Mouse (Mus musculus) intestine, embryonic 16.5 days (tissue): Measurements from ENCODE around the gene Tmed6. TPM values are rescaled to one million over a fixed set of nuclear protein-coding genes. Genes with fewer than 3 reads are reported as not detected.

Source experiments
- ATAC-seq: fragments of 200-750 bp; cut with Nextera tagmentation; 2 replicates; pipeline ENCODE4 v1.8.0; 2017; ENCODE audit warnings: moderate TSS enrichment, moderate library complexity
- H3K27ac ChIP-seq: fragments of 300-500 bp; sonication (generic); 2 replicates; pipeline ENCODE4 v1.5.1; 2014; ENCODE audit warnings: mild to moderate bottlenecking, low read length
- H3K27me3 ChIP-seq: fragments of 300-500 bp; sonication (generic); replicated peaks from 2 replicates; pipeline ENCODE4 v1.6.1; 2014; ENCODE audit warnings: low read length, control low read depth, mixed read lengths; ENCODE audit not compliant: control insufficient read depth, insufficient read depth
- H3K36me3 ChIP-seq: fragments of 300-500 bp; sonication (generic); 2 replicates; pipeline ENCODE4 v1.6.1; 2014; ENCODE audit warnings: low read length, control low read depth; ENCODE audit not compliant: control insufficient read depth, insufficient read depth
- H3K4me1 ChIP-seq: fragments of 300-500 bp; sonication (generic); 2 replicates; pipeline ENCODE4 v1.6.1; 2014; ENCODE audit warnings: low read length, control low read depth, mixed read lengths; ENCODE audit not compliant: control insufficient read depth, insufficient read depth
- H3K4me2 ChIP-seq: fragments of 300-500 bp; sonication (generic); 2 replicates; pipeline ENCODE4 v1.6.1; 2014; ENCODE audit warnings: low read depth, low read length, control low read depth
- H3K4me3 ChIP-seq: fragments of 300-500 bp; sonication (generic); 2 replicates; pipeline ENCODE4 v1.5.1; 2014; ENCODE audit warnings: mild to moderate bottlenecking, low read length
- H3K9ac ChIP-seq: fragments of 300-500 bp; sonication (generic); 2 replicates; pipeline ENCODE4 v1.6.1; 2014; ENCODE audit warnings: low read depth, low read length
- H3K9me3 ChIP-seq: fragments of 300-500 bp; sonication (generic); 2 replicates; pipeline ENCODE4 v1.6.1; 2016; ENCODE audit warnings: low read length, control low read depth; ENCODE audit not compliant: control insufficient read depth
- WGBS: fragments of 180-500 bp; shearing (Covaris S2); extraction: QIAGEN DNeasy Blood & Tissue Kit; methylation state at CpG from one replicate; pipeline ENCODE4 v1.1.7; 2014; 5-methylcytosine and 5-hydroxymethylcytosine counted together
- microRNA-seq: library from miRNA; unstranded; fragments of <30 nt; microRNA quantifications from one replicate; pipeline ENCODE4, GENCODE M21; 2016
- polyA plus RNA-seq: library from polyadenylated mRNA; unstranded; fragments of >200 nt; fragmentation: Nextera tagmentation; extraction: Ambion mirVana; gene quantifications from 2 replicates; pipeline ENCODE4 v1.2.1, GENCODE M21; 2015

Gene Tmed6
- polyA plus RNA-seq, 1 experiment from 2014 or later, result 52.3 TPM

- no peaks in the 10 kb centered on the region for H3K36me3 ChIP-seq
- H3K27me3 ChIP-seq, result no peaks in the 10 kb centered on the region
- 65% methylated on average over 5 of the region's 5 CpGs for WGBS
- H3K9ac ChIP-seq, result no peak overlapping the region
- H3K4me2 ChIP-seq, result no peak overlapping the region
- no peak for ATAC-seq
- peaks cover 14% of the 10 kb centered on the region for H3K4me1 ChIP-seq
- no peak overlapping the region for H3K4me3 ChIP-seq
- H3K27ac ChIP-seq, result no peak overlapping the region
- no peaks in the 10 kb centered on the region for H3K9me3 ChIP-seq
These were observed 35.4 kb downstream of the Tmed6 start for GRCm38 (mm10) chr8:107030058-107030457.

GRCm38 (mm10) chr8:107029310-107029709 is 36.1 kb downstream of the Tmed6 start:
- Histone ChIP-seq H3K9me3 (no peaks in the 10 kb centered on the region), H3K4me3 (no peak overlapping the region), H3K27ac (no peak overlapping the region), H3K4me2 (no peak overlapping the region), H3K4me1 (peaks cover 14% of the 10 kb centered on the region), H3K9ac (no peak overlapping the region), H3K36me3 (no peaks in the 10 kb centered on the region), H3K27me3 (no peaks in the 10 kb centered on the region)
- no peak for ATAC-seq
- 75% methylated on average over 3 of the region's 3 CpGs for WGBS

GRCm38 (mm10) chr8:107023479-107023878 is 42.0 kb downstream of the Tmed6 start:
- WGBS, result 92% methylated on average over 8 of the region's 8 CpGs
- H3K36me3 ChIP-seq, result no peaks in the 10 kb centered on the region
- no peaks in the 10 kb centered on the region for H3K4me1 ChIP-seq
- no peak overlapping the region for H3K9ac ChIP-seq
- no peak overlapping the region for H3K4me3 ChIP-seq
- no peaks in the 10 kb centered on the region for H3K9me3 ChIP-seq
- no peak for ATAC-seq
- H3K27me3 ChIP-seq, result no peaks in the 10 kb centered on the region
- H3K27ac ChIP-seq, result no peak overlapping the region
- H3K4me2 ChIP-seq, result no peak overlapping the region

GRCm38 (mm10) chr8:107014915-107015314 is 50.5 kb downstream of the Tmed6 start:
- Histone ChIP-seq H3K9ac (no peak overlapping the region), H3K4me2 (no peak overlapping the region)
- WGBS, result 91% methylated on average over 1 of the region's 1 CpGs

DNA sequence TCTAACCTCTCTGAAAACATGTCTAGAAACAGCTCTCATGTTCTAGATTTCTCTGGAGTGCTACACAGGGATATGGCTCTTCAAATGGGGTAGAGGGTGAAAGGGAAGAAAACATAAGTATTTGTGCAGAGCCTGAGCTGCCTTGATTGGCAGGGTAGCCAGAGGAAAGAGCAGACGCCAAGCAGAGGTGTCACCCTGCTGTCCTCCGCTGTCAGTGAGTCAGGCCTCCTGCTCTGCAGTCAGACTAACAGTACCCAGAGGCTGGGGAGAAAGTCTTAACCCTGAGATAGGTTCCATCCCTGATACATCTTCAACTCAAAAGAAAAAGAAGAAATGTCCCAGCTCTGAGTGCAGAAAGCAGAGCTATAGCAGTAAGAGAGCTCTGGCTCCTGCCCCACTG is 52.8 kb downstream of the Tmed6 start:
- no peak for ATAC-seq
- Histone ChIP-seq H3K4me3 (no peak overlapping the region), H3K9me3 (no peaks in the 10 kb centered on the region), H3K4me2 (no peak overlapping the region), H3K4me1 (no peaks in the 10 kb centered on the region), H3K36me3 (no peaks in the 10 kb centered on the region; the same call in 1 of the 2 replicates), H3K27ac (no peak overlapping the region), H3K9ac (no peak overlapping the region), H3K27me3 (no peaks in the 10 kb centered on the region)
- 90% methylated on average over 2 of the region's 2 CpGs for WGBS

More at GRCm38 (mm10) chr8:107014915-107015314, 50.5 kb downstream of the Tmed6 start:
- no peaks in the 10 kb centered on the region for H3K4me1 ChIP-seq
- H3K4me3 ChIP-seq, result no peak overlapping the region
- no peaks in the 10 kb centered on the region; the same call in 1 of the 2 replicates for H3K36me3 ChIP-seq
- no peak overlapping the region for H3K27ac ChIP-seq
- ATAC-seq, result no peak
- no peaks in the 10 kb centered on the region for H3K9me3 ChIP-seq
- H3K27me3 ChIP-seq, result no peaks in the 10 kb centered on the region

Small RNA genes within 50 kb of the gene (microRNA-seq; reads per million reads assigned to microRNA genes)
- 0.68 reads per million for gene Mir7075

Other genes with a start within 250 kb of the Tmed6 start
- gene Has3, start 195.4 kb downstream of the Tmed6 start, polyA plus RNA-seq, result 0.09 and 0.28 TPM in 2 replicates
- gene Utp4, start 172.0 kb downstream of the Tmed6 start, polyA plus RNA-seq, result 56.6 and 66.6 TPM in 2 replicates
- 8.5 and 9.1 TPM in 2 replicates for gene Sntb2, start 129.9 kb downstream of the Tmed6 start, polyA plus RNA-seq
- 53.9 and 56.9 TPM in 2 replicates for gene Vps4a, start 34.4 kb downstream of the Tmed6 start, polyA plus RNA-seq
- gene Pdf, start 17.0 kb downstream of the Tmed6 start, polyA plus RNA-seq, result 47.1 and 47.7 TPM in 2 replicates
- 32.4 and 32.8 TPM in 2 replicates for gene Cog8, start 9.0 kb downstream of the Tmed6 start, polyA plus RNA-seq
- 73.5 and 85.9 TPM in 2 replicates for gene Nip7, start 8.8 kb downstream of the Tmed6 start, polyA plus RNA-seq
- gene Terf2, start 30.9 kb upstream of the Tmed6 start, polyA plus RNA-seq, result 12.4 and 12.5 TPM in 2 replicates
- 155 and 177 TPM in 2 replicates for gene Cyb5b, start 85.0 kb upstream of the Tmed6 start, polyA plus RNA-seq
- gene Nfat5, start 227.8 kb upstream of the Tmed6 start, polyA plus RNA-seq, result 5.4 and 5.9 TPM in 2 replicates